Mouse (Mus musculus) olfactory bulb, adult 2 months (tissue): ENCODE results near the gene Gm28048.

Experiments used
- CTCF ChIP-seq: fragments of 200-500 bp; IDR thresholded peaks from 2 replicates; pipeline ENCODE4 v1.5.1; 2012; ENCODE audit warnings: low read depth, mild to moderate bottlenecking, low read length, moderate library complexity; ENCODE audit not compliant: insufficient read depth
- POLR2A ChIP-seq: fragments of 200-500 bp; IDR thresholded peaks from 2 replicates; pipeline ENCODE4 v1.6.1; 2012; ENCODE audit warnings: mild to moderate bottlenecking, low read depth, low read length, moderate library complexity; ENCODE audit not compliant: insufficient read depth

DNA sequence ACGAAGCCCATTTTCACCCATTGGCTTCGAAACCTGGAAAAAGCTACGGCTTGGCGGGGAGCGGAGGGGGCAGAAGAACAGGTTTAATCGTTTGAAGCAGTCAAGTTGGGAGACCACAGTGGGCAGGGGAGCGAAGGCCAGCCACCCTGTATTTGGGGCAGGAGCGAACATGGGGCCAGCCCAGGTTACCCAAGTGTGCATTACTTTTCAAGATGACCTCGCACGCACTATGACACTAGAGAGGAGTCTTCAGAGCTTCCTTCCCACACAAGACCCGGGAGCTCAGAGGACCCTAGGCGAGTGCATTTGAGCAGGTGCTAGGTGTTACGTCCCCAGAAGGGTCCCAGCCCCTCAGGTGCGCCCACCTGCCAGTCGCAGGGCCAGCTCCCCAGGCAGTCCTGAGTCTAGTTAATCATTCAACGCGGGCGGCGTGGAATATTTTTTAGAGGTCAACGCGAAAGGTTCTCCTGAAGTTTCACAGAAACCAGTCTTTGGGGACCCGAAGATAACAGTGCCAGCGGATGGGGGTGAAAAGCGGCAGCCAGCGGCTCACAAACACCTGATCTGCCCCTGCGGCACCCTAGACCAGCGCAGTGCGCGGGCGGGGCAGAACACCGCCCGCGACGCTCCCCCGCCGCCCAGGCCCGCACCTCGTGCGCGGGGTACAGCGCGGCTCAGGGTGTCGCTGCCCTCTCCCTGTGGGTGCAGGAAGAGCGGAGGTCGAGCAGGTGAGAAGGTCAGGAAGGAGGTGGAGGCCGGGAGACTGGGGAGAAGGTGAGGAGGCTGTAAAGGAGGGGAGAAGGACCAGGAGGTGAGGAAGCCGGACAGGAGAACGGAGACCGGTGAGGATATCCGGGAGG lies 123.2 kb downstream of the Gm28048 start:
- TF ChIP-seq CTCF (no peak), POLR2A (no peak)
